Mouse (Mus musculus) lung, adult 18-20 months (tissue): ENCODE measurements at regions not wholly inside any gene's neighbourhood (a gene's known extent, or its start where the extent isn't known, plus 50 kb on each side); places are given as distances from the start of the nearest gene placed in this dataset.
A peak's percentile ranks its signal among the peaks of the same experiment; 100 is the strongest.

Source experiments
- DNase-seq, 2 experiments: peaks; one replicate each; pipeline ENCODE4 v3.0.0; 2022; ENCODE audit warnings: mixed read lengths in 2 of 2

- DNase-seq, result no peak
Measured at GRCm38 (mm10) chr12:14415543-14416181, 263.8 kb upstream of the Fam84a start.

- no peak for DNase-seq
Measured at GRCm38 (mm10) chr12:14411102-14411501, 259.2 kb upstream of the Fam84a start.

GRCm38 (mm10) chr12:14405796-14406195 is 253.9 kb upstream of the Fam84a start:
- no peak for DNase-seq

GRCm38 (mm10) chr12:14376211-14376610 is 224.4 kb upstream of the Fam84a start:
- no peak for DNase-seq

- no peak for DNase-seq
Measured at GRCm38 (mm10) chr12:14338244-14338799, 186.5 kb upstream of the Fam84a start.

- DNase-seq, result no peak
Measured at GRCm38 (mm10) chr12:14337813-14338212, 186.0 kb upstream of the Fam84a start.

GRCm38 (mm10) chr12:14318693-14319092 is 166.8 kb upstream of the Fam84a start:
- no peak for DNase-seq

- peak in 1 of 2 experiments; percentile 1 for DNase-seq
Measured at GRCm38 (mm10) chr12:14316392-14316791, 164.5 kb upstream of the Fam84a start.

- DNase-seq, result peak; percentile 20 to 41
Measured at GRCm38 (mm10) chr12:14315780-14316179, 163.9 kb upstream of the Fam84a start.

- no peak for DNase-seq
Measured at GRCm38 (mm10) chr12:14302366-14302930, 150.6 kb upstream of the Fam84a start.

- DNase-seq, result peak; percentile 23 to 48
Measured at GRCm38 (mm10) chr12:14301676-14302365, 150.0 kb upstream of the Fam84a start.

- DNase-seq, result no peak
Measured at GRCm38 (mm10) chr12:14292083-14292482, 140.2 kb upstream of the Fam84a start.

- no peak for DNase-seq
Measured at GRCm38 (mm10) chr12:14287657-14288056, 135.8 kb upstream of the Fam84a start.

GRCm38 (mm10) chr12:14286676-14287075 is 134.8 kb upstream of the Fam84a start:
- peak in 1 of 2 experiments; percentile 7 for DNase-seq

GRCm38 (mm10) chr12:14285870-14286535 is 134.1 kb upstream of the Fam84a start:
- DNase-seq, result peak; percentile 73 to 78

- peak in 1 of 2 experiments; percentile 3 for DNase-seq
Measured at GRCm38 (mm10) chr12:14283106-14283692, 131.3 kb upstream of the Fam84a start.

- no peak for DNase-seq
Measured at GRCm38 (mm10) chr12:14275265-14275664, 123.4 kb upstream of the Fam84a start.

- DNase-seq, result no peak
Measured at GRCm38 (mm10) chr12:14274796-14275195, 122.9 kb upstream of the Fam84a start.

- DNase-seq, result no peak
Measured at GRCm38 (mm10) chr12:14271216-14271615, 119.4 kb upstream of the Fam84a start.

- DNase-seq, result no peak
Measured at GRCm38 (mm10) chr12:14261102-14261501, 109.2 kb upstream of the Fam84a start.

GRCm38 (mm10) chr12:14260288-14260687 is 108.4 kb upstream of the Fam84a start:
- no peak for DNase-seq

- no peak for DNase-seq
Measured at GRCm38 (mm10) chr12:14253336-14253735, 101.5 kb upstream of the Fam84a start.

GRCm38 (mm10) chr12:14250124-14250523 is 98.3 kb upstream of the Fam84a start:
- no peak for DNase-seq
